Mouse (Mus musculus): ENCODE data around the gene Lrrc38. TPM values are rescaled to one million over a fixed set of nuclear protein-coding genes. Genes with fewer than 3 reads are reported as not detected.
A peak's percentile ranks its signal among the peaks of the same experiment; 100 is the strongest.

Lrrc38 gene
- polyA plus RNA-seq, 1 experiment, result not detected

DNA sequence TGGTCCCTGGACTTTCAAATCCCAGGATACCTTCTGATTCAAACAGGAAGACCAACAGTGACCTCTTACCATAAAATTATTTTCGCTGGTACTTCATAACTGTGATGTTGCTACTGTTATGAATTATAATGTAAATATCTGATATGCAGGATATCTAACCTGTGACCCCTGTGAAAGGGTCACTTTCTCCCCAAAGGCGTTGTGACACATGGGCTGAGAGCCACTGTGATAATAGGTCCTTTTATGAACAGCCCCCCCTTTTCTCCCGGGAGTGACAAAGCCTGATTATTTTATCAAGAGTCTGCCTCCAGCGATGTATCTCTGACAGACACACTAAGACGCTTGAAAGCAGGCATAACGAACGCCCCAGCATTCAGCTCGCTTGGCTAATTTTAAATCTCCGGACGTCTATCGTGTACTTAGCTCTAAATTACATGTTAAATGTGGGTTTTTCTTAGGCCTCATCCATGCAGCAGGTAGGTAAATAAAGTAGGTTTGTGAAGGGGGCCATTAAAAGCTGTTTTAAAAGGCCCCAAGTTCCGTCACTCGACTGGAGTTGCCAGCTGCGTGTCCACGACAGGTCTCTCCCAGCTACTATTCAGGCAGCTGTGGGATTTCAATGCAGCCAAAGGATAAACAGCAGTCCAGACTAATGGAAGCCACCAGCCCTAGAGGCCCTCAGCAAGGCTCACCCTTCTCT is 24.5 kb upstream of the Lrrc38 start:
- H3ac ChIP-seq (ENCODE audit: control insufficient read depth, insufficient read length, low read depth), result no peak overlapping the region
- H3K79me2 ChIP-seq (ENCODE audit: control insufficient read depth, insufficient read depth), result no peaks in the 10 kb centered on the region
- no peaks in the 10 kb centered on the region for H3K27me3 ChIP-seq (ENCODE audit: control insufficient read depth, insufficient read depth, insufficient read length)
- H3K4me3 ChIP-seq (ENCODE audit: insufficient read depth, poor library complexity, severe bottlenecking), result no peak overlapping the region
- H3K79me3 ChIP-seq (ENCODE audit: low read depth), result no peaks in the 10 kb centered on the region
- no peaks in the 10 kb centered on the region for H3K36me3 ChIP-seq (ENCODE audit: control insufficient read depth, insufficient read depth)
- TF ChIP-seq CEBPB (IDR thresholded peaks at IDR 0.05; ENCODE audit: low read depth), result no peak
- no peak for TF ChIP-seq FOSL1 (IDR thresholded peaks at IDR 0.05; ENCODE audit: insufficient read depth, low read length, poor library complexity, severe bottlenecking)
- TF ChIP-seq USF1 (IDR thresholded peaks at IDR 0.05; ENCODE audit: low read depth), result no peak
- TF ChIP-seq MYOD1 (IDR thresholded peaks at IDR 0.05; ENCODE audit: control insufficient read depth, insufficient read length, low read depth), result no peak
- no peak for TF ChIP-seq CTCF (IDR thresholded peaks at IDR 0.05; ENCODE audit: control insufficient read depth, insufficient read depth, insufficient read length)
- no peak for TF ChIP-seq MAX (IDR thresholded peaks at IDR 0.05)
- no peak for TF ChIP-seq MYOG (IDR thresholded peaks at IDR 0.05; ENCODE audit: control insufficient read depth, extremely low read depth, insufficient read length)

DNA sequence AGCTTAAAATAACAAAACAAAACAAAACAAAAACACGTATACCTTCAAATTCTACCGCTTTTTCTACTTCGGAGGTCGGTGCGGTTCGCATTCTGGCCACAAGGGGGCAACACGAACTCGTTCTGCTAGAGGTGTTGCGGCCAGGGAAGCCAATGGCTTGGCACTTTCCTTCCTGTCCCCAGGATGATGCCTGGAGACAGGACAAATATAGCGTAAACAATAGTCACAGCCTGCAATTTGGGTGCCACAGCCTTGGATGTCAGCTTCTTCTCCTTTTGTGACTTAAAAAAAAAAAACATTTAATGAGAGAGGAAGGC is 24.0 kb upstream of the Lrrc38 start:
- Histone ChIP-seq H3K79me3 (ENCODE audit: low read depth) (no peaks in the 10 kb centered on the region), H3K27me3 (ENCODE audit: control insufficient read depth, insufficient read depth, insufficient read length) (no peaks in the 10 kb centered on the region), H3K4me3 (ENCODE audit: insufficient read depth, poor library complexity, severe bottlenecking) (no peak overlapping the region), H3K36me3 (ENCODE audit: control insufficient read depth, insufficient read depth) (no peaks in the 10 kb centered on the region), H3K79me2 (ENCODE audit: control insufficient read depth, insufficient read depth) (no peaks in the 10 kb centered on the region), H3ac (ENCODE audit: control insufficient read depth, insufficient read length, low read depth) (no peak overlapping the region)
- no peak for TF ChIP-seq MAX (IDR thresholded peaks at IDR 0.05)
- peak; percentile 62 for TF ChIP-seq CTCF (IDR thresholded peaks at IDR 0.05; ENCODE audit: control insufficient read depth, insufficient read depth, insufficient read length)

DNA sequence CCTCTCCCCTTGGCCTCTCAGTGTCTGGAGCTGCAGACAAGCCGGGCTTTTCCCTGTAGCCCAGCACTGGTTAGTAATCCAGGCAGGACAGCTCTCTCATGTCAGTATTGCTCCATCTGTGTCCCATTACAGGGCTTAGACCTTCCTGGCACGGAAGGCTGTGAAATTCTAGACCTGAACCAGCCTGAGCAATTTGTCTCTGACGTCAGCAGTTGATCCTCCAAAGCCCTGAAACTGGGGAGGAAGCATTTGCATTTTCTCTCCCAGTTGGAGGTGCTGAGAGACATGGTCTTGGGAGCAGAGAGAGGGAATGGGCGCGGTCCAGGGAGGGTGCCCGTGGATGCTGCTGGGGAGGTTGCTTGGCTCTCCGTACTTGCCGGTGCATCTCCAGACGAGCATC is 19.0 kb upstream of the Lrrc38 start:
- Histone ChIP-seq H3K4me3 (ENCODE audit: insufficient read depth, poor library complexity, severe bottlenecking) (no peak overlapping the region), H3K79me3 (ENCODE audit: low read depth) (no peaks in the 10 kb centered on the region), H3K27me3 (ENCODE audit: control insufficient read depth, insufficient read depth, insufficient read length) (no peaks in the 10 kb centered on the region), H3K36me3 (ENCODE audit: control insufficient read depth, insufficient read depth) (no peaks in the 10 kb centered on the region), H3ac (ENCODE audit: control insufficient read depth, insufficient read length, low read depth) (no peak overlapping the region), H3K79me2 (ENCODE audit: control insufficient read depth, insufficient read depth) (no peaks in the 10 kb centered on the region)
- no peak for TF ChIP-seq CTCF (IDR thresholded peaks at IDR 0.05; ENCODE audit: control insufficient read depth, insufficient read depth, insufficient read length)
- no peak for TF ChIP-seq FOSL1 (IDR thresholded peaks at IDR 0.05; ENCODE audit: insufficient read depth, low read length, poor library complexity, severe bottlenecking)
- no peak for TF ChIP-seq MYOG (IDR thresholded peaks at IDR 0.05; ENCODE audit: control insufficient read depth, extremely low read depth, insufficient read length)
- TF ChIP-seq MYOD1 (IDR thresholded peaks at IDR 0.05; ENCODE audit: control insufficient read depth, insufficient read length, low read depth), result no peak
- no peak for TF ChIP-seq USF1 (IDR thresholded peaks at IDR 0.05; ENCODE audit: low read depth)
- TF ChIP-seq CEBPB (IDR thresholded peaks at IDR 0.05; ENCODE audit: low read depth), result no peak
- TF ChIP-seq MAX (IDR thresholded peaks at IDR 0.05), result no peak

DNA sequence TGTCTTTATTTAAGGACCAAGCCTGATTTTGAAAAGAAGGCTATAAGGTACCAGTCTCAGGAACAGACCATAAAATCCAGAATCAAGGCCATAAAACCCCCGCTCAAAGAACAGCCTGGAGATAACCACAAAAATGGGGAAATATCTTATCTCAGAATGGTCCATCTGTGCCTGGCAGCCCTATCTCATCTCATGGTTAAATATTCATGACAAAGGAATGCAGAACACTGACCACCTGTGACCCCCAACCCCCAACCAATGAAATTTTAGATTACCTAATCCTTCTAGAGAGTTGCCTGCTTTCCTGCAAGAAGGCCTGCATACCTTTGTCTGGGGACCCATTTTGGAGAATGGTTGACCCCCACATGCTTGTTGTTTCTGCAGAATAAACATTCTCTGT is 17.8 kb upstream of the Lrrc38 start:
- Histone ChIP-seq H3ac (ENCODE audit: control insufficient read depth, insufficient read length, low read depth) (no peak overlapping the region), H3K79me3 (ENCODE audit: low read depth) (no peaks in the 10 kb centered on the region), H3K27me3 (ENCODE audit: control insufficient read depth, insufficient read depth, insufficient read length) (no peaks in the 10 kb centered on the region), H3K4me3 (ENCODE audit: insufficient read depth, poor library complexity, severe bottlenecking) (no peak overlapping the region), H3K79me2 (ENCODE audit: control insufficient read depth, insufficient read depth) (no peaks in the 10 kb centered on the region), H3K36me3 (ENCODE audit: control insufficient read depth, insufficient read depth) (no peaks in the 10 kb centered on the region)
- TF ChIP-seq MYOD1 (IDR thresholded peaks at IDR 0.05; ENCODE audit: control insufficient read depth, insufficient read length, low read depth) (peak; percentile 37), CTCF (IDR thresholded peaks at IDR 0.05; ENCODE audit: control insufficient read depth, insufficient read depth, insufficient read length) (no peak), CEBPB (IDR thresholded peaks at IDR 0.05; ENCODE audit: low read depth) (no peak)

DNA sequence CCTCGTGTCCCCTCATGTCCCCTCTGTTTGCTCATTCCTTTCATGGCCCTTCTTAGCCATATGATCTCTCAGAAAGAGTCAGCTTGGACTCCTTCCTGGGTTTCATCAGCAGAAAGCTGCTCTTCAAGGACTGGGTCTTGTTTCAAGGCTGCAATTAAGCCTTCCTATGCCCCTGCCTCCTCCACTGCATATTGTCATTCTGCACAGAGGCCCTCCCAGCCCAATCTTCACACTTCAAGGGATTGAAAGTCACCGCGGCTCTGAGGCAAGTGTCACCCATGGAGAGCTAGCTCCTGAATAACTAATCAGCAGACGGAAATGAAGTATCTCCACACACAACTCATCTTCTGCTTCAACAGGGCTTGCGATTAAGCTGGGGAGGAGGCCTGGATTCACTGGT is 15.4 kb upstream of the Lrrc38 start:
- Histone ChIP-seq H3K36me3 (ENCODE audit: control insufficient read depth, insufficient read depth) (no peaks in the 10 kb centered on the region), H3K27me3 (ENCODE audit: control insufficient read depth, insufficient read depth, insufficient read length) (no peaks in the 10 kb centered on the region), H3ac (ENCODE audit: control insufficient read depth, insufficient read length, low read depth) (no peak overlapping the region), H3K79me3 (ENCODE audit: low read depth) (no peaks in the 10 kb centered on the region), H3K79me2 (ENCODE audit: control insufficient read depth, insufficient read depth) (no peaks in the 10 kb centered on the region), H3K4me3 (ENCODE audit: insufficient read depth, poor library complexity, severe bottlenecking) (no peak overlapping the region)
- TF ChIP-seq MYOD1 (IDR thresholded peaks at IDR 0.05; ENCODE audit: control insufficient read depth, insufficient read length, low read depth) (no peak), FOSL1 (IDR thresholded peaks at IDR 0.05; ENCODE audit: insufficient read depth, low read length, poor library complexity, severe bottlenecking) (no peak), MYOG (IDR thresholded peaks at IDR 0.05; ENCODE audit: control insufficient read depth, extremely low read depth, insufficient read length) (no peak), MAX (IDR thresholded peaks at IDR 0.05) (no peak), CEBPB (IDR thresholded peaks at IDR 0.05; ENCODE audit: low read depth) (no peak), CTCF (IDR thresholded peaks at IDR 0.05; ENCODE audit: control insufficient read depth, insufficient read depth, insufficient read length) (no peak), USF1 (IDR thresholded peaks at IDR 0.05; ENCODE audit: low read depth) (no peak)

DNA sequence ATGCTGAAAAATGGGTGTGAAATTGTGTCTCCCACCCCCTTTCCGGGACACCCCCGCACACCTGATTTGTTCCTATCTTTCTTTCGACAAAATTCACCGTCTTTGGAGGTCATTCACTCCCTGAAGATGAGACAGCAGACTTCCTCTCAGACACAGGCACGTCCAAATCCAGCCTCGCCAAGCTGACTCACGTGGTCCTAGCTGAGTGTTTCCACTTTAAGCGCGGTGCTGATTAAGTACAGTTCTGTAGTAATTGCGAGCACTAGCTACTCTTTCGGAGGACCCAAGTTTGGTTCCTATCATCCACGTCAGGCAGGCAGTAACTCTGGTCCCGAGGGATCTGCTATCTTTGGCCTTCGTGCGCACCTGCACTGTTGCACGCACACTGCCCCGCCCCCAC is 14.6 kb upstream of the Lrrc38 start:
- no peaks in the 10 kb centered on the region for H3K27me3 ChIP-seq (ENCODE audit: control insufficient read depth, insufficient read depth, insufficient read length)
- no peak for TF ChIP-seq MAX (IDR thresholded peaks at IDR 0.05)
- no peak for TF ChIP-seq MYOD1 (IDR thresholded peaks at IDR 0.05; ENCODE audit: control insufficient read depth, insufficient read length, low read depth)
- no peak for TF ChIP-seq CEBPB (IDR thresholded peaks at IDR 0.05; ENCODE audit: low read depth)
- no peak for TF ChIP-seq MYOG (IDR thresholded peaks at IDR 0.05; ENCODE audit: control insufficient read depth, extremely low read depth, insufficient read length)
- TF ChIP-seq CTCF (IDR thresholded peaks at IDR 0.05; ENCODE audit: control insufficient read depth, insufficient read depth, insufficient read length), result no peak
- TF ChIP-seq USF1 (IDR thresholded peaks at IDR 0.05; ENCODE audit: low read depth), result no peak
- TF ChIP-seq FOSL1 (IDR thresholded peaks at IDR 0.05; ENCODE audit: insufficient read depth, low read length, poor library complexity, severe bottlenecking), result no peak
- H3ac ChIP-seq (ENCODE audit: control insufficient read depth, insufficient read length, low read depth), result no peak overlapping the region
- H3K36me3 ChIP-seq (ENCODE audit: control insufficient read depth, insufficient read depth), result no peaks in the 10 kb centered on the region
- H3K79me2 ChIP-seq (ENCODE audit: control insufficient read depth, insufficient read depth), result no peaks in the 10 kb centered on the region
- H3K79me3 ChIP-seq (ENCODE audit: low read depth), result no peaks in the 10 kb centered on the region
- H3K4me3 ChIP-seq (ENCODE audit: insufficient read depth, poor library complexity, severe bottlenecking), result no peak overlapping the region
